Mouse (Mus musculus): ENCODE measurements at regions not wholly inside any gene's neighbourhood (a gene's known extent, or its start where the extent isn't known, plus 50 kb on each side); places are given as distances from the start of the nearest gene placed in this dataset.

- in situ Hi-C loops (cut with MboI, MseI): no loop called here
Observed at GRCm38 (mm10) chr4:55824047-55824760, 291.9 kb upstream of the Klf4 start.

GRCm38 (mm10) chr4:55823583-55823982 is 291.3 kb upstream of the Klf4 start:
- in situ Hi-C loops (cut with MboI, MseI): no loop called here

- in situ Hi-C loops (cut with MboI, MseI): no loop called here
Observed at GRCm38 (mm10) chr4:55817035-55817818, 285.0 kb upstream of the Klf4 start.

GRCm38 (mm10) chr4:55815832-55816231 is 283.6 kb upstream of the Klf4 start:
- in situ Hi-C loops (cut with MboI, MseI): no loop called here

- in situ Hi-C loops (cut with MboI, MseI): no loop called here
Observed at GRCm38 (mm10) chr4:55812846-55813245, 280.6 kb upstream of the Klf4 start.

GRCm38 (mm10) chr4:55811656-55812055 is 279.4 kb upstream of the Klf4 start:
- in situ Hi-C loops (cut with MboI, MseI): no loop called here

GRCm38 (mm10) chr4:55808501-55808900 is 276.2 kb upstream of the Klf4 start:
- in situ Hi-C loops (cut with MboI, MseI): no loop called here

GRCm38 (mm10) chr4:55806799-55807198 is 274.5 kb upstream of the Klf4 start:
- in situ Hi-C loops (cut with MboI, MseI): no loop called here

GRCm38 (mm10) chr4:55805255-55806051 is 273.2 kb upstream of the Klf4 start:
- in situ Hi-C loops (cut with MboI, MseI): no loop called here

GRCm38 (mm10) chr4:55802101-55802500 is 269.8 kb upstream of the Klf4 start:
- in situ Hi-C loops (cut with MboI, MseI): no loop called here

- in situ Hi-C loops (cut with MboI, MseI): no loop called here
Observed at GRCm38 (mm10) chr4:55798099-55798498, 265.8 kb upstream of the Klf4 start.

GRCm38 (mm10) chr4:55781329-55781847 is 249.1 kb upstream of the Klf4 start:
- in situ Hi-C loops (cut with MboI, MseI): no loop called here

- in situ Hi-C loops (cut with MboI, MseI): no loop called here
Observed at GRCm38 (mm10) chr4:55779581-55779980, 247.3 kb upstream of the Klf4 start.

- in situ Hi-C loops (cut with MboI, MseI): no loop called here
Observed at GRCm38 (mm10) chr4:55775858-55776257, 243.6 kb upstream of the Klf4 start.

GRCm38 (mm10) chr4:55774571-55774970 is 242.3 kb upstream of the Klf4 start:
- in situ Hi-C loops (cut with MboI, MseI): no loop called here

- in situ Hi-C loops (cut with MboI, MseI): no loop called here
Observed at GRCm38 (mm10) chr4:55769656-55770055, 237.4 kb upstream of the Klf4 start.

GRCm38 (mm10) chr4:55768325-55768724 is 236.1 kb upstream of the Klf4 start:
- in situ Hi-C loops (cut with MboI, MseI): no loop called here

GRCm38 (mm10) chr4:55767133-55767532 is 234.9 kb upstream of the Klf4 start:
- in situ Hi-C loops (cut with MboI, MseI): no loop called here

GRCm38 (mm10) chr4:55765780-55766179 is 233.5 kb upstream of the Klf4 start:
- in situ Hi-C loops (cut with MboI, MseI): no loop called here

GRCm38 (mm10) chr4:55763112-55763511 is 230.8 kb upstream of the Klf4 start:
- in situ Hi-C loops (cut with MboI, MseI): no loop called here

GRCm38 (mm10) chr4:55762389-55762788 is 230.1 kb upstream of the Klf4 start:
- in situ Hi-C loops (cut with MboI, MseI): no loop called here

All from T-helper 2 cell (primary cell).